Mouse (Mus musculus): ENCODE measurements at regions not wholly inside any gene's neighbourhood (a gene's known extent, or its start where the extent isn't known, plus 50 kb on each side); places are given as distances from the start of the nearest gene placed in this dataset.

GRCm38 (mm10) chr3:54017943-54018649 lies 137.7 kb upstream of the Trpc4 start:
- Histone ChIP-seq H3K4me2 (replicated peaks; ENCODE audit: low read depth, low read length) (no peak overlapping the region), H3K9ac (ENCODE audit: low read depth, low read length) (no peak overlapping the region), H3K4me3 (ENCODE audit: low read depth, low read length) (no peak overlapping the region), H3K27ac (ENCODE audit: low read depth, low read length) (no peak overlapping the region), H3K9me3 (ENCODE audit: control insufficient read depth, low read length) (no peaks in the 10 kb centered on the region), H3K27me3 (ENCODE audit: control insufficient read depth, insufficient read depth, low read length) (no peaks in the 10 kb centered on the region), H3K4me1 (replicated peaks; ENCODE audit: control insufficient read depth, insufficient read depth, low read length) (no peaks in the 10 kb centered on the region), H3K36me3 (ENCODE audit: control insufficient read depth, insufficient read depth, low read length) (no peaks in the 10 kb centered on the region)
- DNase-seq (ENCODE audit: low spot score) (peak; percentile 2), ATAC-seq (ENCODE audit: low FRiP score) (peak; percentile 53; the same call in 1 of the 2 replicates)
- 22% methylated on average over 4 of the region's 4 CpGs for WGBS

GRCm38 (mm10) chr3:54016877-54017276 lies 139.0 kb upstream of the Trpc4 start:
- H3K27ac ChIP-seq (ENCODE audit: low read depth, low read length): no peak overlapping the region
- no peaks in the 10 kb centered on the region for H3K4me1 ChIP-seq (replicated peaks; ENCODE audit: control insufficient read depth, insufficient read depth, low read length)
- H3K9ac ChIP-seq (ENCODE audit: low read depth, low read length): no peak overlapping the region
- ATAC-seq (ENCODE audit: low FRiP score) (no peak), DNase-seq (ENCODE audit: low spot score) (no peak)
- WGBS: 73% methylated on average over 5 of the region's 5 CpGs
- H3K27me3 ChIP-seq (ENCODE audit: control insufficient read depth, insufficient read depth, low read length): no peaks in the 10 kb centered on the region
- H3K4me3 ChIP-seq (ENCODE audit: low read depth, low read length): no peak overlapping the region
- H3K9me3 ChIP-seq (ENCODE audit: control insufficient read depth, low read length): no peaks in the 10 kb centered on the region
- no peaks in the 10 kb centered on the region for H3K36me3 ChIP-seq (ENCODE audit: control insufficient read depth, insufficient read depth, low read length)
- no peak overlapping the region for H3K4me2 ChIP-seq (replicated peaks; ENCODE audit: low read depth, low read length)

DNA sequence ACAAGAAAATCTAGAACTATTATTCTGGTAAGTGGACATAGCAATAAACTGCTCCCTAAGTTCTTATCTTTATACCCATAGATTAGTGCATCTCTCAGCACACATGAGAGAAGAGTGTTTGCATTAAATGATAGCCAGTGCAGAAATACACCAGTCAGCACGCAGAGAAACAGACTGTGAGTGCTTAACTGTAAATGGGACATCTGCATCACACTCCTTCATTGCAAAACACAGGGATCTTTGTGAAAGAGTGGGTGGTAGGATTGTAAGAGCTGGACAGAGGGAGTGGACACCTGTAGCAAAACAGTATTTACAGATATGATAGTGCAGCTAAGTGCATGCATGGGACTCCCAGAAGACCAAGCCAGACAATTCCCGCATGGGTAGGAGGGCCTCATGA lies 144.8 kb upstream of the Trpc4 start:
- Histone ChIP-seq H3K4me2 (replicated peaks; ENCODE audit: low read depth, low read length) (no peak overlapping the region), H3K4me1 (replicated peaks; ENCODE audit: control insufficient read depth, insufficient read depth, low read length) (no peaks in the 10 kb centered on the region), H3K9ac (ENCODE audit: low read depth, low read length) (no peak overlapping the region), H3K27me3 (ENCODE audit: control insufficient read depth, insufficient read depth, low read length) (no peaks in the 10 kb centered on the region), H3K9me3 (ENCODE audit: control insufficient read depth, low read length) (no peaks in the 10 kb centered on the region), H3K27ac (ENCODE audit: low read depth, low read length) (no peak overlapping the region), H3K4me3 (ENCODE audit: low read depth, low read length) (no peak overlapping the region), H3K36me3 (ENCODE audit: control insufficient read depth, insufficient read depth, low read length) (no peaks in the 10 kb centered on the region)
- ATAC-seq (ENCODE audit: low FRiP score): no peak
- WGBS: 94% methylated on average over 2 of the region's 2 CpGs
- no peak for DNase-seq (ENCODE audit: low spot score)

DNA sequence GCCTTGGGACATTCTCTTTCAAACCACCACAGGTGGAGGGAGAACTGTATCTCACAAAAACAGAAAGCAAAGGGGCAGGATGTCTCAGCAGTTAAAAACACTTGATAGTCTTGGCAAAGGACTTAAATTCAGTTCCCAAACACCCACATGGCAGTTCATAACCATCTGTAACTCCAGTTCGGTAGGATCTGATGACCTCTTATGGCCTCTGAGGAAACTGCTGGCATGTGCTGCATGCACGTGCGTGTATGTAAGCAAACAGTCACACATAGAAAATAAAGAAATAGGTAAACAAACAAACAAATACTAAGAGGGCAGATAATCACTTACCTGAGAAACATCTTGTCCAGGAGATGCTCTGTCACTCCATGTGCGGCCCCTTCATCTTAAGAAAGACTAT lies 129.4 kb upstream of the Ufm1 start:
- no peak for ATAC-seq (ENCODE audit: low FRiP score)
- WGBS: 85% methylated on average over 4 of the region's 4 CpGs
- no peaks in the 10 kb centered on the region for H3K9me3 ChIP-seq (ENCODE audit: control insufficient read depth, low read length)
- no peak overlapping the region for H3K4me2 ChIP-seq (replicated peaks; ENCODE audit: low read depth, low read length)
- no peak for DNase-seq (ENCODE audit: low spot score)
- H3K36me3 ChIP-seq (ENCODE audit: control insufficient read depth, insufficient read depth, low read length): no peaks in the 10 kb centered on the region
- no peak overlapping the region for H3K4me3 ChIP-seq (ENCODE audit: low read depth, low read length)
- no peaks in the 10 kb centered on the region for H3K27me3 ChIP-seq (ENCODE audit: control insufficient read depth, insufficient read depth, low read length)
- H3K4me1 ChIP-seq (replicated peaks; ENCODE audit: control insufficient read depth, insufficient read depth, low read length): no peaks in the 10 kb centered on the region
- no peak overlapping the region for H3K27ac ChIP-seq (ENCODE audit: low read depth, low read length)
- no peak overlapping the region for H3K9ac ChIP-seq (ENCODE audit: low read depth, low read length)

- Histone ChIP-seq H3K9ac (ENCODE audit: low read depth, low read length) (no peak overlapping the region), H3K4me1 (replicated peaks; ENCODE audit: control insufficient read depth, insufficient read depth, low read length) (no peaks in the 10 kb centered on the region), H3K36me3 (ENCODE audit: control insufficient read depth, insufficient read depth, low read length) (no peaks in the 10 kb centered on the region), H3K27ac (ENCODE audit: low read depth, low read length) (no peak overlapping the region), H3K27me3 (ENCODE audit: control insufficient read depth, insufficient read depth, low read length) (no peaks in the 10 kb centered on the region), H3K4me3 (ENCODE audit: low read depth, low read length) (no peak overlapping the region), H3K9me3 (ENCODE audit: control insufficient read depth, low read length) (no peaks in the 10 kb centered on the region), H3K4me2 (replicated peaks; ENCODE audit: low read depth, low read length) (no peak overlapping the region)
- DNase-seq (ENCODE audit: low spot score): no peak
- 90% methylated on average over 9 of the region's 9 CpGs for WGBS
- no peak for ATAC-seq (ENCODE audit: low FRiP score)
Observed at GRCm38 (mm10) chr3:53988796-53989195, 125.2 kb upstream of the Ufm1 start.

- DNase-seq (ENCODE audit: low spot score): no peak
- no peaks in the 10 kb centered on the region for H3K4me1 ChIP-seq (replicated peaks; ENCODE audit: control insufficient read depth, insufficient read depth, low read length)
- H3K4me3 ChIP-seq (ENCODE audit: low read depth, low read length): no peak overlapping the region
- no peak for ATAC-seq (ENCODE audit: low FRiP score)
- H3K4me2 ChIP-seq (replicated peaks; ENCODE audit: low read depth, low read length): no peak overlapping the region
- no peaks in the 10 kb centered on the region for H3K36me3 ChIP-seq (ENCODE audit: control insufficient read depth, insufficient read depth, low read length)
- no peak overlapping the region for H3K9ac ChIP-seq (ENCODE audit: low read depth, low read length)
- H3K27ac ChIP-seq (ENCODE audit: low read depth, low read length): no peak overlapping the region
- 87% methylated on average over 7 of the region's 7 CpGs for WGBS
- H3K9me3 ChIP-seq (ENCODE audit: control insufficient read depth, low read length): no peaks in the 10 kb centered on the region
- H3K27me3 ChIP-seq (ENCODE audit: control insufficient read depth, insufficient read depth, low read length): no peaks in the 10 kb centered on the region
Observed at GRCm38 (mm10) chr3:53988256-53988655, 124.6 kb upstream of the Ufm1 start.

GRCm38 (mm10) chr3:53987316-53987715 lies 123.7 kb upstream of the Ufm1 start:
- H3K4me3 ChIP-seq (ENCODE audit: low read depth, low read length): no peak overlapping the region
- no peaks in the 10 kb centered on the region for H3K9me3 ChIP-seq (ENCODE audit: control insufficient read depth, low read length)
- H3K9ac ChIP-seq (ENCODE audit: low read depth, low read length): no peak overlapping the region
- ATAC-seq (ENCODE audit: low FRiP score): no peak
- H3K27ac ChIP-seq (ENCODE audit: low read depth, low read length): no peak overlapping the region
- no peak for DNase-seq (ENCODE audit: low spot score)
- 84% methylated on average over 2 of the region's 2 CpGs for WGBS
- H3K36me3 ChIP-seq (ENCODE audit: control insufficient read depth, insufficient read depth, low read length): no peaks in the 10 kb centered on the region
- H3K27me3 ChIP-seq (ENCODE audit: control insufficient read depth, insufficient read depth, low read length): no peaks in the 10 kb centered on the region
- H3K4me2 ChIP-seq (replicated peaks; ENCODE audit: low read depth, low read length): no peak overlapping the region
- H3K4me1 ChIP-seq (replicated peaks; ENCODE audit: control insufficient read depth, insufficient read depth, low read length): no peaks in the 10 kb centered on the region

DNA sequence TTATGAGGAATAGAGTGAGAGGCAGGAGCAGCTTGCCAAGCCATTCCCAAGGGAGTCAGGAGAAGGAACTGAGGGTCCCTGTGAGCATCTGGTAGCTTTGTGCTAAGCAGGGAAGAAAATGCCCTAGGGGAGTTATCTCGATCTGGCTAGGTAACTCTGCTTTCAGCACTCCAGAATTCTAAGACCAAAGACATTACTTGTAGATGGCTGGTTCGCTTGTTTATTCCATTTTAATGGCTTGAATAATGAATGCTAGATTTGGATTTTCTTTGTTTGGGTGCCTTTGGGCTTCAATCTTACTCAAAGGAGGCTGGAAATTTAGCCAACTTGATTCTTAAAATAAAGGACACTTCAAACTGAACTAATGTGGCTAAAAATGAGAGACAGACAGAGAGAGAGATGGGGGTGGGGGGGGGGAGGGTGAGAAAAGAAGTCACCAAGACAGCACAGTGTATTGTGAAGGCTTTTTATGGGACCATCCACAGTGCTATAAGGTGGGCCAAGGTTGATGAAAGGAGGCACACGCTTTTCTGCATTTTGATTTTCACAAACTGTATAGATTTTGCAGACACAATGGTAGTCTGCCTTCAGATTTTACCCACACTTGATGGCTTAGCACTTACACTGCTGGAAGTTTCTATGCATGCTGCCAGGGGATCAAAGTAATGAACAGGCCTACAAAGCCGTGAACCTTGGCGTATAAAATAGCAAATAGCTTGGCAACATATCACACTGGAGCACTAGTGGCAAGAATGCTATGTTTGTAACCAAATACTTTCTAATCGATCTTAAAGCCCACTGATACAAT lies 121.3 kb upstream of the Ufm1 start:
- no peak overlapping the region for H3K4me3 ChIP-seq (ENCODE audit: low read depth, low read length)
- H3K4me2 ChIP-seq (replicated peaks; ENCODE audit: low read depth, low read length): no peak overlapping the region
- DNase-seq (ENCODE audit: low spot score): no peak
- H3K36me3 ChIP-seq (ENCODE audit: control insufficient read depth, insufficient read depth, low read length): no peaks in the 10 kb centered on the region
- no peak overlapping the region for H3K9ac ChIP-seq (ENCODE audit: low read depth, low read length)
- ATAC-seq (ENCODE audit: low FRiP score): no peak
- no peaks in the 10 kb centered on the region for H3K27me3 ChIP-seq (ENCODE audit: control insufficient read depth, insufficient read depth, low read length)
- no peaks in the 10 kb centered on the region for H3K4me1 ChIP-seq (replicated peaks; ENCODE audit: control insufficient read depth, insufficient read depth, low read length)
- no peak overlapping the region for H3K27ac ChIP-seq (ENCODE audit: low read depth, low read length)
- 86% methylated on average over 6 of the region's 6 CpGs for WGBS
- H3K9me3 ChIP-seq (ENCODE audit: control insufficient read depth, low read length): no peaks in the 10 kb centered on the region

GRCm38 (mm10) chr3:53982311-53982710 lies 118.7 kb upstream of the Ufm1 start:
- Histone ChIP-seq H3K27ac (ENCODE audit: low read depth, low read length) (no peak overlapping the region), H3K4me3 (ENCODE audit: low read depth, low read length) (no peak overlapping the region), H3K27me3 (ENCODE audit: control insufficient read depth, insufficient read depth, low read length) (no peaks in the 10 kb centered on the region), H3K4me1 (replicated peaks; ENCODE audit: control insufficient read depth, insufficient read depth, low read length) (no peaks in the 10 kb centered on the region), H3K4me2 (replicated peaks; ENCODE audit: low read depth, low read length) (no peak overlapping the region), H3K9me3 (ENCODE audit: control insufficient read depth, low read length) (no peaks in the 10 kb centered on the region), H3K36me3 (ENCODE audit: control insufficient read depth, insufficient read depth, low read length) (no peaks in the 10 kb centered on the region), H3K9ac (ENCODE audit: low read depth, low read length) (no peak overlapping the region)
- 93% methylated on average over 8 of the region's 8 CpGs for WGBS
- ATAC-seq (ENCODE audit: low FRiP score) (no peak), DNase-seq (ENCODE audit: low spot score) (no peak)

All from hindbrain, embryonic 11.5 days (tissue).